Mouse (Mus musculus) layer of hippocampus, postnatal 14 days (tissue): ENCODE data around the gene Jarid2. TPM values are rescaled to one million over a fixed set of nuclear protein-coding genes. Genes with fewer than 3 reads are reported as not detected.

ENCODE experiments used
- DNase-seq, 2 experiments: peaks; one replicate each; pipeline ENCODE4 v3.0.0; 2021 to 2022; ENCODE audit warnings: low spot score in 2 of 2, mixed read lengths in 1 of 2
- total RNA-seq, 2 experiments: library from RNA; stranded (reverse); gene quantifications; 2 replicates each; pipeline ENCODE4 v1.2.3; 2021

Gene Jarid2
- total RNA-seq, 2 experiments from 2014 or later: 38.4 to 40.2 TPM

DNA sequence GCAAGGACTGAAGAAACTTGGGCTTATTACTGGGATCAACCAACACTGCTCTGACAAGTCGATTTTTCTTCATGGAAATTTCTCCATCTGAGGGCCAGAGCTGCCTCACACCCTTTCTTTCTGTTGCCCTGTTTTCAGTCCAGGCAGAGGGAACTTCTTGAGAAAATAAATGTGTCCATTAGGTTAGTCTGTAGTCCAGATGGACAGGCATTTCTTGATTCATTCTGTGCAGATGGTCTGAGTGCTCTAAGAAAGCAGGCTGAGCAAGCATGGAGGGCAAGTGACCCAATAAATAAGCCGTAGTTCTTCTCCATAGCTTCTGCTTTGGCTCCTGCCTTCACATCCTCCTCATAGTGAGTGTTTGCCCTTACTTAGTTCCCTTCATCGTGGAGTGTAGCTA is 46.1 kb downstream of the Jarid2 start:
- DNase-seq: no peak

DNA sequence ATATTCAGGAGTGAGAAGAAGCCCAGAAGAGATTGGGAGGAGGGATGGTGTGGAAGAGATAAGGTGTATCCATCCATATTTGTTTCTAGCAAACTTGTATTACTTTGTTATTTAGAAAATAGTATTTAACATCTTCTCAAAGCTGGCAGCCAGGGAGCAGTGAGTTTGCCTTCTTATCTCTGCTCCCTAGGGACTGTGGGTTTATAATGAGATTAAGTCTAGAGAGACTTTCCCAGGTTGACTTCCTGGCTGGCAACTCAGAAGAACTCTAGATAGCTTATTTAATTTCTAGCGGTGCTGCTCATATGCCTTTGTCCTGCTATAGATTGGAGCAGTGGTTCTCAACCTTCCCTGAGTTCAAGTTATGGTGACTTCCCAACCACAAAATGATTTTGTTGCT is 51.2 kb downstream of the Jarid2 start:
- DNase-seq: no peak

GRCm38 (mm10) chr13:44781126-44781525 is 51.9 kb downstream of the Jarid2 start:
- no peak for DNase-seq

DNA sequence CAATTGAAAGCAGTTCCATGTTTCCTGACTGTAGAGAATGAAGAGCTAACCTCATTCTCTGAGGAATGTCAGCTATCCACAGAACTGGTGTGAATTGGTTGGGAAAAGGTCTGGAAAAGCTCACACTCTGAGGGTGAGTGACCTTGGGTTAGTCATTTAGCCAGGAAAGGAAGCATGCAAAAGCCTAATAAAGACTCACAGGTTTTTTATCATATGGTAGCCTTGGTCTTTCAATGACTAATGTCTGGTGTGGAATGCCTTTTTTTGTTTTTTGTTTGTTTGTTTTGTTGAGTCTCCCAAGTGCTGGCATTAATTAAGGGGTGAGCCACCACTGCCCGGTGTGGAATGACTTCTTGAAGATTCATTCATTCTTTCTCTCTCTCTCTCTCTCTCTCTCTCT is 55.3 kb downstream of the Jarid2 start:
- no peak for DNase-seq

DNA sequence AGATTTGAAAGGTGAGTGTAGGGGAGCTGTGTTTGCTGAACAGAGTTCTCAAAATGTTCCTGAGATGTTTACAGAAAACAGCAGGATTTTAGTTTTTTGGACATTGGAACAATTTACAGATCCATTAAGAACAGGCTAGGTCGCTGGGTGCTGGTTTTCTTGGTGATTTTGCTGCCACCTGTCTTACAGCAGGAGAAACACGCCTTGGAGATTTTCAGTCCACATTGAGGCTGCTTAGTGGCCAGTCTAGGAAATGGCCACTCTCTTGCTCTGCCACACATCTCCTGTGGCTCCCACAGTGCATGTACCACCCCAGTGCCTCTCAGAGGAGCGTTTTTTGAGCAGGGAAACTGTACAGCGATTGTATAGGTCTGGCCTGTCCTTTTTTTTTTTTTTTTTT is 57.0 kb downstream of the Jarid2 start:
- DNase-seq: peak; percentile 17 to 58

DNA sequence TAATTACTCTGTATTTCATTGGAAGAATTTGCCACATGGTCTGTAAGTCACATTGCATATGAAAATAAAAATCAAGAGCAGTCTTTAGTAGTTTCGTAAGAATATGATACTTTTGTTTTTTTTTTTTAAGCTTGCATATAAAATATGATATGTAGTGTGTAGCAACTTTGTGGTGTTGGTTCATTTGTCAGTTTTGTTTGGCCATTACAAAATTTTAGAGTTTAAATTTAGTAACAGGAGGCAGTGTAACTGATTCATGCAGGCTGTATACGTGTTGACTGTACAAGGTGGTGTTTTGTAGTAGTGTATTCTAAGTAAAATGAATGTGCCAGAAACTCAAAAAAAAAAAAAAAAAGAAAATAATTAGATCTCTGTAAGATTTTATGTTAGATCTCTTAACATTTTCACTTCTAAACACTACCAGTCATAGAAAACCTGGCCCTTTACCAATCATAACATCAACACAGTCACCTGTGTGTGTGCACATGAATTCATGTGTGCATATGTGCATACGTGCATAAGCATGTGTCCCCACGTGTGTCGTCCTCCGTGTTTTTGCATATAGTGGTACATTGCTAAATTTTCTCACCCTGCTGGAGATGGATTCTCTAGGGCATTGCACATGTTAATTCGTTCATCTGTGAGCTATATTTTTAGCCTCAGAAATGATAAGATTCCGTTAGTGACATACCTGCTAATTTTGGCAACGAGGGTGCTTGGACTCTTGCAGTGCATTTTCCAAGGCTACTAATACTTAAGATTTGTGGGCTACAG is 59.3 kb downstream of the Jarid2 start:
- no peak for DNase-seq

- no peak for DNase-seq
Measured at GRCm38 (mm10) chr13:44789982-44790381, 60.7 kb downstream of the Jarid2 start.

DNA sequence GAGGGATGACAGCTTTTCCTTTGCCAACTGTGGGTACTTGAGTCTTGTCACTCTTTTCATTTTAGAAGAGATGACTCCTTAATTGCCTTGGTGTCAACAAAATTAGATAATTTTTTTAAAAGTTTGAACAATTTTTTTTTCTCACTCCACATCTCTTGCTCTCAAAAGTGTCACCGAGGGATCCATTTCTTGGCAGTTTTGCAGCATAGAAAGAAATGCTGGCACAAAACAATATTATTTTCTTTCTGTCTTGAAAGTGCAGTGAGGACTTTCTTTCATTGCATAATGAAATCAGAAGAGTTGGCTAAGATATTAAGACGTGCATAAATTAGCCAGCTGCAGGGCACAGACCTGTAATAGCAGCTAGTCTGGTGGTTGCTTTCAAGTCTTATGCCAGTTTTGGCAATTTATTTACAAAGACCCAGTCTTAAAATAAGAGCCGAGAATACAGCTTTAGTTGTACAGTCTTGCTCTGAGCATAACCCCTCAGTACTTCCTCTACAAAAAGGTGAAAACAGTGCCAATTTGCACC is 63.2 kb downstream of the Jarid2 start:
- no peak for DNase-seq

DNA sequence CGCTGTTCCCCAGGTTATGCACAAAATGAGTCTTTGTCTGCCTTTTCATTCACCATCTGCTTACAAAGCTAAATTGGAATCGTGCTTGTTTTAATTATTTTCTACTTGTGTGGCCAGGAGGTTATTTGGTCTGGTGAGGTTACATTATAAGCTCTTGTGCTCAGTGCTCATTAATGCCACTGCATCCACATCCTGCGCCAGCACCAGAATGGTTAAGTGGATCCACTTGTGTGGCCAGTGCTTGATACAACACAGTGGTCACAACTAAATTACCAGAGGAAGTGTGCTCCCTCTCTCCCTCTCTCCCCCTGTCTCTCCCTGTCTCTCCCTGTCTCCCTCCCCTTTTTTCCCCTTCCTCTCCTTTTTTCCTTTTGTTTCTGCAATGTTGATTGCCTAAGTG is 66.6 kb downstream of the Jarid2 start:
- DNase-seq: no peak

DNA sequence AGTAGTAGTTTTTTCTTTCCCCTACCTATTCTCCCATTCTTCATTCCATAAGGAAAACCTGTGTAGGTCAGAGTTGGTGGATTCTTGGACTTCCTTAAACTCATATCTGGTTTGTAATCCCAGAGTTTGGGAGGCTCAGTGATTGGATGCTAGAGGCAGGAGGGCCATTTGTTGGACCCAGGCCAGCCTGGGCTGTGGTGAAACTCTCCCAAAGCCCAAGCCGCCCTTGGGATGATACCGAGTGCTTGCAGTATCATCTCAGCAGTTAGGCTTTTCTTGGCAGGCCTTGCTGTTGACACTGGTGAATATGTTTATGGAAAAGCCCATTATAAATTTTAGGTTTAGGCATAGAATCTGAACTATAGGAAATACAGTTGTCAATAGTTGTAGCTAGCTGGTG is 67.5 kb downstream of the Jarid2 start:
- DNase-seq: no peak

DNA sequence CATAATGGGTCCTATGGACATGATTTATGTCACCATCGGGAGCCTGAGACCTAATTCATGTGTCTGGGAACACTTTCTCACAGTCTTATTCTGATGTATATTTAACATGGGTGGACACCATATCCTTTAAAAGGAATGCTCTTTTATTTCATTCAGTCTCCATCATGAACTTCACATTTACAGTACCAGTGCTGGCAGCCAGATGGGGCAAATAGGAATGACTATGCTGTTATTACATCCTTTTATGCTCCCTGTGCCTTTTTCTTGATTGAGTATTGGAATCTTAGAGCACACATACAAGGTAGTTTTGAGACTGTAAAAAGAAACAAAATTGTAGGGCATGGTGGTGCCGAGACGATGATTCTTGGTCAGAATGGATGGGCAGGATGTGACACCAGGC is 69.0 kb downstream of the Jarid2 start:
- DNase-seq: no peak

DNA sequence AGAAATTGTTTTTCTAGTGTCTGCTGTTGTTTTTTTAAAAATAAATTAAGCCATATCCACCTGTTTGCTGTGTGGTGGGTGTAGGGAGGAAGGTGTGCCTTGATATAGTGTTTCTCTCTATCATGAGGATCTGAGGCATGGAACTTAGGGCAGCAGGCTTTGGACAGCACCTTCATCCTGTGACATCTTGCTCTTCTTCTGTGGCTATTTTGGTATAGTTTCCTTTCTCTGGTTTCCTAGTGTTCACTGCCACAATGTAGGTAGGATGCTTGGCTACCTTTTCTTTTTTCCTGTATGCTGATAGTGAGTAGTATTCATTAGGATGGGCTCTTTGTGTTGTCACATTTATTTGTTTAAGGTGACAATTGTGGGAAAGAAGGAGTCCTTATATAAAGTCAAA is 69.9 kb downstream of the Jarid2 start:
- DNase-seq: no peak

DNA sequence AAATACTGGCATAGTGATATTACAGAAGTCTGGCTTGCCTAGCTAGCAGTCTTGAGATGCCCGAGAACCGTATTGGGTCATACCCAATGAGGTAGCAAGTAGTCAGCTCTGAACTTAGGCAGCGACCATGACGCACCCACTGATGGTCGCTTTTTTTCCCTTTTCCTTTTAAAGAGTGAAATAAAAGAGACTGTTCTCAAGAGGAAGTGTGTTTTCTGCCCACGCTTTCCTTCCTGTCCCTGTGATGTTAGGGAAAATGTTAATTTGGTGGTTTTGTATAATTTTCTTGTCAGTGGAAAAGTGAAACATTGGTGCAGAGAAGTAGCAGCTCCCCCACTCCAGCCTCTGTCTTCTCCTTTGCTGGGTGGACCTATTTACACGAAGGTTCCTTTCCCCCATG is 70.8 kb downstream of the Jarid2 start:
- no peak for DNase-seq

- peak; percentile 33 to 54 for DNase-seq
Measured at GRCm38 (mm10) chr13:44804876-44805275, 75.6 kb downstream of the Jarid2 start.

- DNase-seq: no peak
Measured at GRCm38 (mm10) chr13:44808307-44808706, 79.0 kb downstream of the Jarid2 start.

GRCm38 (mm10) chr13:44811021-44811420 is 81.7 kb downstream of the Jarid2 start:
- no peak for DNase-seq

DNA sequence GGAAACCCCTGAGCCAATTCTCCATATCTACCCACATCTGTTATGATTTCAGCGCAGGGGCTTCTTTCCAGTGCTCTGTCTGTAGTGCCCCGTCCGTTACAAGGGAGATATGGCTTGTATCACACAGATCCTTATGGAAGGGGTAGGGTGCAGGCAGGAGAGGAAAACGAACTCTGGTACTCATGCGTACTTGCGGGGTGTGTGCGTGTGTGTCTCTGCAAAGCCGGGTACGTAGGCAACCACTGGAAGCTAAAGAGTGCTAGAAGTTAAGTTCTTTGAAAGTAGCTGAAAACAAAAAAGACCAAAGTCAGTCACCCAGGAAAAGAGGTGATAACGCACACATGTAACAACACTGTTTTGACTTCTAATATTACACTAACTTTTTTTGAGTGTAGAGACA is 82.3 kb downstream of the Jarid2 start:
- DNase-seq: no peak

- no peak for DNase-seq
Measured at GRCm38 (mm10) chr13:44812381-44812780, 83.1 kb downstream of the Jarid2 start.

- no peak for DNase-seq
Measured at GRCm38 (mm10) chr13:44819400-44819799, 90.1 kb downstream of the Jarid2 start.

GRCm38 (mm10) chr13:44822578-44822977 is 93.3 kb downstream of the Jarid2 start:
- no peak for DNase-seq

- no peak for DNase-seq
Measured at GRCm38 (mm10) chr13:44828903-44829302, 99.6 kb downstream of the Jarid2 start.

GRCm38 (mm10) chr13:44832104-44832503 is 102.8 kb downstream of the Jarid2 start:
- no peak for DNase-seq

DNA sequence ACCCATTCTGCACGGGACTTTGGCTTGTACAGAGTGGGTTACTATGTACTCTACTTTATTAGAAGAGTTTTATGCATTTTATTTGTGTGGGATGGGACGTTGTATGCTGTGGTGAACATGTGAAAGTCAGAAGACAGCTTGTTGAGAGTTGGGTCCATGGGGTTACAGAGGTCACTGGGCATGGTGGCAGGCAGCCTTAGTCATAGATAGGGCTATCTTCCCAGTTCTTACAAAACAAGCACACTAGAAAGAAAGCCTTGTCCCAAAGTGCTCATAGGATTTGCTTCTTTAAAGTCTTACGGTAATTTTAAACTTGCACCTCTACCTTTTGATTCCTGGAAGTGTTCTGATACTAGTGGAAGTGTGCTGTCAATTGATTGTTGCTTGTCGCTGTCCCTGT is 103.6 kb downstream of the Jarid2 start:
- DNase-seq: no peak
